Mouse (Mus musculus): ENCODE data around the gene Scaf1. TPM values are rescaled to one million over a fixed set of nuclear protein-coding genes. Genes with fewer than 3 reads are reported as not detected.

Scaf1 gene
- polyA plus RNA-seq, 1 experiment, result not detected

DNA sequence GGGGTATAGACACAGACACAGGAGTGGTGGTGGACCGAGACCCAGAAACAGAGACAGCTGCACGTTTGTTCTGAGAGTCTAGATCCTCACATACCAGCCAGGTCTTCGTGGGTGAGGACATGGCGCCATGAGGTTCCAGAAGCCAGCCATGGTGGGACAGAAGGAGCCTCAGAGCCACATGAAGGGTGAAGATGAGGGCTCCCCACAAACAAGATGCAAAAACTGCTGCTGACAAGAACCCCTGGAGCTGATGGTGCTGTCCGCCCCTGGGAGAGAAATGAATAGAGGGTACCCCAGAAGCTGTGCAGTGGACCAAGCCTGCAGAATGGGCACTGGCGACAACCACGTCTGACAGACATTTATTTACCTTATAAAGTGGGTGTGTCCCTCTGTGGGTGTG is 45.0 kb downstream of the Scaf1 start:
- H3K4me1 ChIP-seq (ENCODE audit: control insufficient read depth, insufficient read depth, low read length), result peaks cover 32% of the 10 kb centered on the region
- 66% methylated on average over 7 of the region's 7 CpGs for WGBS
- TF ChIP-seq CTCF (IDR thresholded peaks at IDR 0.05; ENCODE audit: insufficient read depth, low read depth, low read length), result no peak
- TF ChIP-seq POLR2A (IDR thresholded peaks at IDR 0.05; ENCODE audit: insufficient read depth, low read depth, low read length), result no peak
- H3K27ac ChIP-seq (ENCODE audit: insufficient read depth, low read depth, low read length), result no peak overlapping the region
- peak overlapping the region; percentile 55; the same call in 1 of the 2 replicates for H3K4me3 ChIP-seq (ENCODE audit: insufficient read depth, low read depth, low read length)

DNA sequence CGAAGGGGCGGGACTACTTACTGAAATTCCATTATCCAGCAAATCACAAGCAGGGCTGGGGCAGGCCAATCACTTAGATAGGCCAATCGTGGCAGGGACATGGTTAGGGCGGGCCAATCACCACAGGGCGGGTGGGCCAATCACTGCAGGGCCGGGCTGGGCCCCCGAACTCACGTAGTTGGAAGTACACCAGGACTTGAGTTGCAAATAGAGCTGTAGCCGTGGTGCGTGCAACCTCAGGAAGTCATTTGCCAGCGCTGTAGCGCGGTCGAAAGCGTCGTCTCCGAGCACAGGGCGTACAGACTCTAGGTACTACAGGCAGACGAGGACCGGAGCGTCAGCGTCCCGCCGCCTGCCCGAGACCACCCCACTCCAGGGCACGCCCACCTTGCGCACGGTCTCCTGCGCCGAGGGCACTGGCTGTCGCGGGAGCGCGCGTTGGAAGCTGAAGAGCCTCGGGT is 45.9 kb downstream of the Scaf1 start:
- H3K4me3 ChIP-seq (ENCODE audit: insufficient read depth, low read depth, low read length), result peak overlapping the region; percentile 55
- peaks cover 31% of the 10 kb centered on the region for H3K4me1 ChIP-seq (ENCODE audit: control insufficient read depth, insufficient read depth, low read length)
- no peak for TF ChIP-seq POLR2A (IDR thresholded peaks at IDR 0.05; ENCODE audit: insufficient read depth, low read depth, low read length)
- TF ChIP-seq CTCF (IDR thresholded peaks at IDR 0.05; ENCODE audit: insufficient read depth, low read depth, low read length), result no peak
- 3% methylated on average over 36 of the region's 36 CpGs for WGBS
- H3K27ac ChIP-seq (ENCODE audit: insufficient read depth, low read depth, low read length), result peak overlapping the region; percentile 39

DNA sequence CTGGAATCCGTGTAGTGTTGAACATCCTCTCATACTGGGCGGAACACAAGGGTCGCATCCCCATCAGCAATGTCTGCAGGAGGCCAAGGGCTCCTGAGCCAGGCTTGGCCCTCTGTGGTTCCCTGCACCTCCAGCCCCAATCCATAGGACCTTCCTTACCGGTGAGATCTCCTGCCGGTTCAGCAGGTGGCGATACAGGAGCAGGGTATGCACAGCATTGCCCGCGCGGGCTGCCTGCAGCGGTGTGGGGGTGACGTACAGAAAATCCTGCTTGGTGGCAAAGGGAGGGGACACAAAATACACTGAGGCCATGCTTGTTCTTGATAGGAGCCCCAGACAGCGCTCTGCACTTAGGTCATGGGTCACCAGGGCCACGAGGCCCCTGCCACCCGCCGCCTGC is 49.5 kb downstream of the Scaf1 start:
- Histone ChIP-seq H3K4me3 (ENCODE audit: insufficient read depth, low read depth, low read length) (no peak overlapping the region), H3K27ac (ENCODE audit: insufficient read depth, low read depth, low read length) (no peak overlapping the region), H3K4me1 (ENCODE audit: control insufficient read depth, insufficient read depth, low read length) (peaks cover 15% of the 10 kb centered on the region)
- WGBS, result 84% methylated on average over 15 of the region's 15 CpGs
- TF ChIP-seq CTCF (IDR thresholded peaks at IDR 0.05; ENCODE audit: insufficient read depth, low read depth, low read length) (no peak), POLR2A (IDR thresholded peaks at IDR 0.05; ENCODE audit: insufficient read depth, low read depth, low read length) (no peak)

DNA sequence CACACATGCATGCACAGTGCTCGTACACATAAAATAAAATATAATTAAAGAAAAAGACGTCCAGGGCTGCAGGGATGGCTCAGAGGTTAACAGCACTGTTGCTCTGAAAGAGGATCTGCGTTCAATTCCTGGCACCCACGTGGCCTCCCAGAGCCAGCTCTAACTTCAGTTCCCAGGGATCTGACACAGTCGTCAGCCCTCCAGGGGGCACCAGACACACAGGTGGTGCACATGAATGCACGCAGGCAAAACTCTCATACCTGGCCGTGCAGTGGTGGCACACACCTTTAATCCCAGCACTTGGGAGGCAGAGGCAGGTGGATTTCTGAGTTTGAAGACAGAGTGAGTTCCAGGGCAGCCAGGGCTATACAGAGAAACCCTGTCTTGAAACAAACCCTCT is 50.2 kb downstream of the Scaf1 start:
- no peak for TF ChIP-seq POLR2A (IDR thresholded peaks at IDR 0.05; ENCODE audit: insufficient read depth, low read depth, low read length)
- TF ChIP-seq CTCF (IDR thresholded peaks at IDR 0.05; ENCODE audit: insufficient read depth, low read depth, low read length), result no peak
- WGBS, result 80% methylated on average over 7 of the region's 7 CpGs
- H3K4me1 ChIP-seq (ENCODE audit: control insufficient read depth, insufficient read depth, low read length), result peaks cover 9% of the 10 kb centered on the region

GRCm38 (mm10) chr7:44964990-44965389 is 51.2 kb downstream of the Scaf1 start:
- 96% methylated on average over 13 of the region's 13 CpGs for WGBS
- no peak overlapping the region for H3K4me3 ChIP-seq (ENCODE audit: insufficient read depth, low read depth, low read length)

More for the DNA sequence above, 50.2 kb downstream of the Scaf1 start:
- Histone ChIP-seq H3K4me3 (ENCODE audit: insufficient read depth, low read depth, low read length) (no peak overlapping the region), H3K27ac (ENCODE audit: insufficient read depth, low read depth, low read length) (no peak overlapping the region)

GRCm38 (mm10) chr7:44962831-44963230 is 53.3 kb downstream of the Scaf1 start:
- Histone ChIP-seq H3K4me3 (ENCODE audit: insufficient read depth, low read depth, low read length) (no peak overlapping the region), H3K4me1 (ENCODE audit: control insufficient read depth, insufficient read depth, low read length) (no peaks in the 10 kb centered on the region), H3K27ac (ENCODE audit: insufficient read depth, low read depth, low read length) (no peak overlapping the region)
- no peak for TF ChIP-seq POLR2A (IDR thresholded peaks at IDR 0.05; ENCODE audit: insufficient read depth, low read depth, low read length)
- no peak for TF ChIP-seq CTCF (IDR thresholded peaks at IDR 0.05; ENCODE audit: insufficient read depth, low read depth, low read length)
- WGBS, result 91% methylated on average over 5 of the region's 5 CpGs

More at GRCm38 (mm10) chr7:44964990-44965389, 51.2 kb downstream of the Scaf1 start:
- Histone ChIP-seq H3K27ac (ENCODE audit: insufficient read depth, low read depth, low read length) (no peak overlapping the region), H3K4me1 (ENCODE audit: control insufficient read depth, insufficient read depth, low read length) (no peaks in the 10 kb centered on the region)
- no peak for TF ChIP-seq CTCF (IDR thresholded peaks at IDR 0.05; ENCODE audit: insufficient read depth, low read depth, low read length)
- 0 out of 2 replicates have a peak, but pooled peaks have one; percentile 16 for TF ChIP-seq POLR2A (IDR thresholded peaks at IDR 0.05; ENCODE audit: insufficient read depth, low read depth, low read length)

DNA sequence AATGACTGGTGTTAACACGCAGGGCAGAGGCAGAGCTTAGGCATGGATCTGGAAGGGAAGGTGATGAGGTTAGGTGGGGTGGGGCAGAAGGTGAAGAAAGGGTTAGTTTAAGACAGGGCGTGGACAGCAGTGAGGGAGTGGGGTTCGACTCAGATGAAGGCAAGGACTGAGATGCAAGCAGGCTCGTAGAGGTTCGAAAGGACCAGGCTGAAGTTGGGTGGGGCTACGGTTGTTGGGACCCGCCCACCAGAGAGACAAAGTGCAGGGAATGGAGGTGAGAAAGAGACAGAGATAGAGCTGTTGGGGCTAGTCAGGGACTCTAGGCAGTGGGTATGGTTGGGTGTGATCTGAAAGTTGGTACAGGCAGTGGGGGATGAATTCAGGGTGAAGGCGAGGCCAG is 53.8 kb downstream of the Scaf1 start:
- Histone ChIP-seq H3K4me1 (ENCODE audit: control insufficient read depth, insufficient read depth, low read length) (no peaks in the 10 kb centered on the region), H3K4me3 (ENCODE audit: insufficient read depth, low read depth, low read length) (no peak overlapping the region), H3K27ac (ENCODE audit: insufficient read depth, low read depth, low read length) (no peak overlapping the region)
- TF ChIP-seq CTCF (IDR thresholded peaks at IDR 0.05; ENCODE audit: insufficient read depth, low read depth, low read length), result no peak
- TF ChIP-seq POLR2A (IDR thresholded peaks at IDR 0.05; ENCODE audit: insufficient read depth, low read depth, low read length), result no peak
- 79% methylated on average over 8 of the region's 8 CpGs for WGBS

DNA sequence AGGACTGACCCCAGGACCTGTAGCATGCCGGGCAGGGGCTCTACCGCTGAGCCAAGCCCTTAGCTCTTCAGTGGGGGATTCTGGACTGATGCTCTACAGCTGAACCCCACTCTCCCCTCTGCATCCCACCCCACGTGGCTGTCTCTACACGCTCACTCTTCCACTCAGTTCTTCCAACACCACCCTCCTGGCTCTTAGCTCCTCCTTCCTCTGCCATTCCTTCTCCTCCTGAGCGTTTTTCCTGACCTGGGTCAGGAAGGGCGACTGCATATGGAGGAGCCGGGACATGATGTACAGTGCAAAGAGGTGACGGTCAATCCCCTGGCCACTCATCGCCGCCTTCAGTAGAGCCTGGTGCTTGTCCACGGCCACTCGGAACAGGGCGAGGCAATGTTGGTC is 55.7 kb downstream of the Scaf1 start:
- Histone ChIP-seq H3K4me3 (ENCODE audit: insufficient read depth, low read depth, low read length) (no peak overlapping the region), H3K4me1 (ENCODE audit: control insufficient read depth, insufficient read depth, low read length) (no peaks in the 10 kb centered on the region), H3K27ac (ENCODE audit: insufficient read depth, low read depth, low read length) (no peak overlapping the region)
- TF ChIP-seq POLR2A (IDR thresholded peaks at IDR 0.05; ENCODE audit: insufficient read depth, low read depth, low read length) (no peak), CTCF (IDR thresholded peaks at IDR 0.05; ENCODE audit: insufficient read depth, low read depth, low read length) (no peak)
- WGBS, result 93% methylated on average over 13 of the region's 13 CpGs

DNA sequence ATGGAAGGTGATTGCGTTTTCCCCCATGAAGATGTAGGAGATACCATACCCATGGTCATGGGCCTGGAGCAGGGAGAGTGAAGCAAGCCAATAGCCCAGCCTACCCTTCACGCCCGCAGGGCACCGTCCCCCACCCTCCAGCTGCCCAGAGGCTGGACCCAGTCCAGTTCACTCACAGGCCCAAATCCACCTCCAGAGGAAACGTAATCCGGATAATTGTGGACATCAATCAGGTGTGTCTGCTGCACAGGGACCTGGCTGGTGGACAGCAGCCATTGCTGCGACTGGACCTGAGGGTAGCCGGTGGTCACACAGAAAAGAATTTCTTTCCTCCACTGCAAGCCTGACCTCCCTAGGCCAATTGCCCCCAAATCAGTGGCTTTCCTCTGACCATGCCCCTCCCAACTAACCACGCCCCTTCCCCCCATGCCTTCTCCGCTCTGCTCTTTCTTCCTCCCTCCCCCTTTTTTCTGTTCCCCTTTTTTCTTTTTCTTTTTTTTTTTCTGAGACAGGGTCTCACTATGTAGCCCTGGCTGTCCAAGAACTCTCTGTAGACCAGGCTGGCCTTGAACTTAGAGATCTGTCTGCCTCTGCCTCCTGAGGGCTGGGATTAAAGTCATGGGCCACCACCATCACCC is 56.2 kb downstream of the Scaf1 start:
- no peak for TF ChIP-seq POLR2A (IDR thresholded peaks at IDR 0.05; ENCODE audit: insufficient read depth, low read depth, low read length)
- TF ChIP-seq CTCF (IDR thresholded peaks at IDR 0.05; ENCODE audit: insufficient read depth, low read depth, low read length), result no peak
- H3K4me3 ChIP-seq (ENCODE audit: insufficient read depth, low read depth, low read length), result no peak overlapping the region
- no peak overlapping the region for H3K27ac ChIP-seq (ENCODE audit: insufficient read depth, low read depth, low read length)
- no peaks in the 10 kb centered on the region for H3K4me1 ChIP-seq (ENCODE audit: control insufficient read depth, insufficient read depth, low read length)
- WGBS, result 79% methylated on average over 10 of the region's 10 CpGs
